Mouse (Mus musculus) layer of hippocampus, adult 9-11 months (tissue): ENCODE results near the gene Zfp182.
A peak's percentile ranks its signal among the peaks of the same experiment; 100 is the strongest.

Experiments
- DNase-seq: peaks from one replicate; pipeline ENCODE4 v3.0.0; 2022

Gene Zfp182

DNA sequence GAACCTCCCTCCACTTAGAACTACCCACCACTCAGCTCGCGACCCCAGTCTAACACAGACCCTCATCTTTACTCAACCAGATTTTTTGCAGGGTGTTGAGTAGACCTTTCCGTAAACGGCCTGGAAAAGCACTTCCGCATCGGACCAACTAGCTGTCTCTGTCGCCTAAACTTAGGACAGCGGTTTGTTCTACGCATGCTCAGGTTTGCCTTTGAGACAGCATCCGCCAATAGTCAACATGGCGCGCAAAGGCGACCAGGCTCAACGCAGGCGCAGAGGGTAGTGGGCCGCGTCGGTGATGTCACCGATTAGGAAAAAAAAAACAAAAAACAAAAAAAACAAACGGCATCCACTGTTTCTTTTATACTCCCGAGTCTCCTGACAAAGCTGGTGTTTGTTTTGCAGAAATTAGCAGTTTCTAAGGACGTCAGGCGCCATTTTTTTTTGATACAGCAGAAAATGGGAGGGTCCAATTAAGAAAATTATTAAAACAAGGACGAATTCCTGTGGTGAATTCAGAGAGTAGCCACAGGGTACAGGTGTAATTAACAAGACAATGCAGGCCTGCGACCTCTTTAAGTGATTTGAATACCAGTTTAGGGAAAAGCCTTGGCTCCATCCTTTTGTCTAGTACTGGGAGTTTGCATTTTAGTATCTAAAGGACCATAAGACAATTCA is at the start of gene Zfp182:
TSS of gene Zfp182 (minus strand) at position 451 of the 678 bp plus-strand sequence.
- DNase-seq, result peak; percentile 85

DNA sequence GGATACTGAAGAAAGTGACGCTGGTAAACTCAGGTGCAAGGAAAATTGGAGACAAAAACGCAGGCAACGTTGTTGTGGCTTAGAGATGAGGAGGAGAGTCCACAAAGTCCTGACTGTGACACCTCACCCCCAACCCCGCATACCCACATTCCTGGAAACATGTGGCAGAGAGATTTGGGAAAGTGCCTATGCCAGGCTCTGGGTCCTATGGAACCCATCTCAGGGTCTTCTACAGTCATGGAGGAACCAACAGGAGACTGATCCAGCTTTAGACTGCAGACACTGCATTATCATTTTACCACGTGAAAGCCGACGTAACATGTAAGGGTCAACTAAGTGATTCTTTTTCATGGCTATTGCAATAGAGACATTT is 27.7 kb upstream of the Zfp182 start:
- no peak for DNase-seq

DNA sequence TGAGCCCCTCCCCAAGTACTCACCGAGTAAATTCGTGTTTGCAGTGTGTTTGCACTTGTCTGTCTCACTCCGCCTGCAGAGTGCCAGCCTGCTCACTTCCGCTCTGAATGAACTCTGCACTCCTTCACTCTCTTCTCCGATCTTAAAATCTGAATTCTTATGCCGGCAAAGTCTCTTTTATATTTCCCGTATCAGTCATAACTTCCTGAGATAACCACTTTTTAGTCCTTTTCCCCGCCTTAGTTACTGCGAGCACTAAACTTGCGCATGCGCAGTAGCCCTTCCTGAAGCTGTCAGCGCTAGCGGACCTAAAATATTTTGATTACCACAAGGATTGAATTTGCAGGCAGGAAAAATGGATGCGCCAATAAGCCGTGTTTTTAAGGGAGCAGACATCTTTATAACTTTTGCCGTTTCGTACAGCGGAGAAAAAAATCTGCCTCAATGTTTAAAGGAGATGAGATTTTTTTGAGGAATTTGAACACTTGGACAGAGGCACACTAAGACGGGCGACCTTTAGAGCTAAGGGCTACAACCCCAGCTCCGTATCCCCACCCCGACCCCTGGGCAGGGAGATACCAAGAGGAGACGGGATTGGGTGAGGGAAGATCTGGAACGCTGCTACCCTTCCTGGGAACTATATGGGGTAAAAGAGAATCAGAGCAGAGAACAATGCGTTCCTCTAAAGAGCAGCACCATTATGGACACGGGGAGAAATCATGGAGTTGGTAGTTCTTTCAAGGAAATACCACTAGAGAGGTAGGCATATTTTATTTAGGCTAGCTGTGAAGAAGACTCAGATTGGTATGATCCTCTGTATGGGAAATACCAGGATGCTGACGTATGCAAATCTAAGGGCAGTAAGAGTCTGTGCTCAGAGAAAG is 27.1 kb upstream of the Zfp182 start, which contains the start of gene Zfp300:
TSS of gene Zfp300 (minus strand) at position 545 of the 884 bp plus-strand sequence.
- DNase-seq, result peak; percentile 77

DNA sequence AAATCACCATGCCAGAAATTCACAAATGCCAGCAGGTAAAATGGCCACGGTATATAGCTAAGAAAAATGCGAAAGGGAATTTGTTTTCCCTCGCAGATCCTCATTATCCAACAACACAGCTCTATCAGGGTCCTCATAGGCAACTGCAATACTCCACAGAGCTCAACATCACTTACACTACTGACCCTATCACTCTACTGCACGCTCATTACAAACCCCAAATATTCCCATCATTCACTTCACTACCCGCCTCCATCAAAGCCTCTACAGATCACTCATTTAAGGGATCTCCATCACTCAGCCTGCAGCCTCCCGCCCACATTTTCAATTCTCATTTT is 26.5 kb upstream of the Zfp182 start:
- DNase-seq, result no peak

DNA sequence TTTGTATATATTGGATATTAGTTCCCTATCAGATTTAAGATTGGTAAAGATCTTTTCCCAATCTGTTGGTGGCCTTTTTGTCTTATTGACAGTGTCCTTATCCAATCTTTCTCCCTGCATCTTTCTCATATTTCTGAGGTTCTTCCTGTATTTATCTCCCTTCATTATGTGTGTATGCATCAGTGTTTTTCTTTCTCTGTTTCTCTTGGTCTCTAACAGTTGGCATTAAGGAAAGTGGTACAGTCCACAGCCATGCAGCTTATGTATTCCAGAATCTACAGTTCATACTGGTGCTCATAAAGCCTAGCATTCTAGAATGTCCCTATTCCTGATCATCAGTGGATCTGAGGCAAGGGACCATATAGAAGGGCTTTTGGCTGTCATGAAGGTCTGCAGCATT is 6.0 kb upstream of the Zfp182 start, which contains the start of gene Spaca5:
TSS of gene Spaca5 (plus strand) at position 301 of the 400 bp plus-strand sequence.
- DNase-seq, result no peak

DNA sequence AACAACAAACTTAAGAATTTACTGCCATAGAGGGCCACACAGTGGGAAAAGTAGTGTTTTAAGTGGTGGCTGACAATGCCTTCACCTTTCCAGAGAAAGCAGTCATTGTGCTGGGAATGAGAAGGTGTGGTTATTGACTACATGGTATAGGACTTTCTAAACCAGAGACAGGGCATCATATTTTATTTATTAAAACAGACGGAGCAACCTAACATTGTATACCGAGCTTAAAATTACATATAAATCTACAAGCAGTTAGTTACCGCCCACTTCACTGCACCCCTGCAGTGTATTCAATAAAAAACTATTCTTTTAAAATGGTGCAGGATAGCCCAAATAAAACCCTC is 401 bp upstream of the Zfp182 start:
- no peak for DNase-seq

DNA sequence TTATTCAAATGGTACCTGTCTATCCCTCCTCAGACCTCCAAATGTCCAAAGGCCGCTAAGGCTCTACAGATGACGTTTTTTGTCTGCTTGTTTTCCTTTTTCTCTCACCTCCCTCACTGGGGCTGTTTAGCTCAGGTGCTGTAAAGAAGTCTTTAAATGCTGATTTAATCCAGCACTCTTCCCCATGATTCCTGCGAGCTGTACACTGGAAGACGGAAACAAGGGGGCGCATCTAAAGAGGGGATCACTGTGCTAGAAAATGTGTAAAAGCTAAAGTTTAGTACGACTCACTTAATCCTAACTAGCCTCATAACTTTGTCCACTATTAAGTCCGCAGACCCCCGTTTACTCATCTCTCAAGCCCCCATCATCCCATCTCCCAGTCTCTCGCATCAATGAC is 656 bp downstream of the Zfp182 start:
- DNase-seq, result no peak

DNA sequence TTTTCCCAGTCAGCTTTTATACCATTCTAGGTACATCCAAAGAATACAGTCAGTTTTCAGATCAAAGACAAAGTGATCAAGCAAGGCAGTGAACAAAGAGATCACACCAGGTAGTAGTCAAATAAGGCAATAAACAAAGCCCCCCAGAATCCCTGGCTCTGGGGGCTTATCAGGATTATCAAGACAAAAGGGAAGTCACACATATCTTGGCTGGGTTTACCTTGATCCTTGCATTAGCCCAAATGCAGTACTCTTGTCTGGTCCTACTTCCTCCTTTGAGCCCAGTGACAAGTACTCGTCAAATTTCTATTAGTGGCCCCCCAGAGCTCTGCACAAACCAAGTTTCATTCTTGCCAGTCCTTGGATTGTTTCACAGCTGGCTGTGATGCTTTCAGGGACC is 81.2 kb downstream of the Zfp182 start:
- no peak for DNase-seq
